Mouse (Mus musculus): Measurements from ENCODE around the gene Olfr1281. TPM values are rescaled to one million over a fixed set of nuclear protein-coding genes. Genes with fewer than 3 reads are reported as not detected.
"Not testable (repeated sequence)": the region's sequence is repeated elsewhere in the genome, so short reads cannot be mapped to it uniquely, and the experiment has no call there.

The Olfr1281 gene
- not detected for total RNA-seq (2021)

DNA sequence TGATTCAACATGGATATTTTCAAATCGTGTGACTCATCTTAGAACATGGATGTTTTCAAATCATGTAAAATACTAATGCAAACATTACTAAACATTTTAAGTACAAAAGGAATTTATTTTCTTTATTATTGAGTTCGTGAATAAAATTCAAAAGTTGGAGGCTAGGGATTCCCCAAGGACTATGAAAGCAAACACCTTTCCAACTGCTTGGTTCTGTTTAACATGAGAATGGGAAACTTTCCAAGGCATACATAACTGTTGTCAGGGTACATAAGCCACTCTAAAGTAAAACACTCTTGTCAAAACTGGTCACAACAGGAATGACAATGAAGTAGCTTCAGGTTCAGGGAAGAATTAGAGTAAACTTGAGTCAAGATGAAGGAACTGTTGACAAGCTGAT is at the start of gene Olfr1281:
Gene Olfr1281, plus strand, starts transcription at position 301 of the 400 bp plus-strand sequence.
- DNase-seq = no peak

DNA sequence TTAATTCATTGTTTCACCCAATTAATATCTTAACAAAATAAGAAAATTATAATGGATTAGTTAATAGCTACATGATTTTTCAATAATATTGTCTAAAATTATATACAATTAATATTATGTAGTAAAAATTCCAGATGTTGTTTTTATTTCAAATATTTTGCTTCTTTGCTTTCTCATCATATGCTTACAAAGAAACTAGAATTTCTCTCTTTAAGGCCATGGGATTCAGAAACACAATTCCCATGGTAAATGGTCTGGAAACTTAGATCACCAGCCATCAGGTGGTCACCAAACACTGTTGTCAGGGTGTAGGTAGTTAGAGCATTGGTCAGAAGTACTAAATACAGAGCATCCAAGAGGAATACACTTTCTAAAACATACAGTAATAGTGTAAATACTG is 36.5 kb upstream of the Olfr1281 start, which contains the start of gene Olfr1278:
Gene Olfr1278, plus strand, starts transcription at position 301 of the 400 bp plus-strand sequence.
- DNase-seq = no peak

DNA sequence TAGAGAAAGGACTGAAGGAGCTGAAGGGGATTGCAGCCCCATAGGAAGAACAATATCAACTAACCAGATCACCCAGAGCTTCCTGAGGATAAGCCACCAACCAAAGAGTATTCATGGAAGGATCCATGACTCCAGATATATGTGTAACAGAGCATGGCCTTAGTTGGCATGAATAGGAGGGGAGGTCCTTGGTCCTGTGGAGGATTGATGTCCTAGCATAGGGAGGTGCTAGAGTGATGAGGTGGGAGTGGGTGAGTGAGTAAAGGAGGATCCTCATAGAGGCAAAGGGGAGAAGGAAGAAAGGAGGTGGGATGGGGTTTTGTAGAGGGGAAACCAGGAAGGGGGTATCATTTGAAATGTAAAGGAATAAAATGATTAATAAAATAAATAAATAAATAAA is 27.8 kb upstream of the Olfr1281 start:
- no peak for DNase-seq

DNA sequence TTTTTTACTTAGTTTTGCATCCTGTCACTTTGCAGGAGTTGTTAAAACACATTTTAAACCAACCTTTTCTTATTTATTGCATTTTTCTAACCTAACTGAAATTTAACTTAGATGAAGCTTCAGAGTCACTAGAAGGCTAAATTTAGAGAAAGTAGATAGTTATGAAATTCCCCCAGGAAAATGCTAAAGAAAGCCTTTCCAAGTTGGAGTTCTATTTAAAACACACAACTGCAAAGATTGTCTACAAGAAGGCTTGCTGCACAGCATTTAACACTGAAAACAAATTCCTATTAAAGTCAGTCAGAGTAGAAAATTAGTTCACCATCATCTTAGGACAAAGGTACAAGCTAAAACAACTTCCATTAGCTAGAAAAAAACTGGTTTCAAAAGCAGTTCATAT is 25.9 kb upstream of the Olfr1281 start, which contains the start of gene Olfr1279:
Gene Olfr1279, plus strand, starts transcription at position 262 of the 400 bp plus-strand sequence.
- no peak for DNase-seq

DNA sequence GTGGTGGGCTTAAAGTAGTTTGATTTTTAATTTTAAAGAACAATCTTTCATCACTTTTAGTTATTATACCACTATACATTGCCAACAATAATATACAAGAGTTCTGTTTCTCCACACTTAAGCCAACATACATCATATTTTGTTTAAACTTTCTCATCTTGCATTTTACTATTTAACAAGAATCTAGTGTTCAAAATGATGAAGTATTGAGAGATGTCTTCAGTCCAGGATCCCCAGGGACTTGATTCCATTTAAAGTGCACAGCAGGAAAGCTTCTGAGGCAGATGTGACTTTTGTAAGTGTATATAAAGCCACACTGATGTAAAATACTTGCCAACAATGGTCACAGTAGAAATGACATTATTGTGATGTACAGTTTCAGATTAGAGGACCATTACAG is 12.6 kb upstream of the Olfr1281 start, which contains the start of gene Olfr1280:
Gene Olfr1280, plus strand, starts transcription at position 301 of the 400 bp plus-strand sequence.
- DNase-seq = no peak

DNA sequence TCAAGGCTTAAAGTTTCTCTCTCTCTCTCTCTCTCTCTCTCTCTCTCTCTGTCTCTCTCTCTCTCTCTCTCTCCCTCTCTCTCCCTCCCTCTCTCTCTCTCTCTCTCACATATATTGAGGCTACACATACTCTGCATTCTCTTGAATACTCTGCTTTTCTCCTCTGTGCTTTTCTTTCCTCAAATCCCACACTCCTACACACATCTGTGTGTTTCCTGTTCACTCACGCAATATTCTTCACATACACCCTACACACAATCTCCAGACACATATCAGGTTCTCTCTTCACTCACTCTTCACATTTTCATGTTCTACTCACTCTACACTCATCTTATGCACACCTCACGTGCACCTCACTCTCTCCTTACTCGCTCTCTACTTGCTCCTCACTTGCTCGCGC is 7.4 kb downstream of the Olfr1281 start:
- DNase-seq = not testable (repeated sequence)

DNA sequence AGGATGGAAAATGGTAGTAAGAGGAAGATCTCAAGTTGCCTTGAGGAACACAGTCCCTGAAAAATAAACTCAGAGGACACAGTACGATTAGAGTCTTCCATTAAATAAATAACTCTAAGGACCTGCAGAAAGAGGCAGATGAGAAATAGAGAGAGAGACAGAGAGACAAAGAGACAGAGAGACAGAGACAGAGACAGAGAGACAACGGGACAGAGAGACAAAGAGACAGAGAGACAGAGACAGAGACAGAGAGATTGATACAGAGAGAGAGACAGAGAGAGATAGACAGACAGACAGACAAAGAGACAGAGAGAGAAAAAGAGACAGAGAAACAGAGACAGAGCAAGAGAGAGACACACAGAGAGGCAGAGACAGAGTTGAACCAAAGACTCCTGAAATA is 9.7 kb downstream of the Olfr1281 start, which contains the start of gene Olfr1282:
Gene Olfr1282, minus strand, starts transcription at position 101 of the 400 bp plus-strand sequence.
- no peak for DNase-seq

DNA sequence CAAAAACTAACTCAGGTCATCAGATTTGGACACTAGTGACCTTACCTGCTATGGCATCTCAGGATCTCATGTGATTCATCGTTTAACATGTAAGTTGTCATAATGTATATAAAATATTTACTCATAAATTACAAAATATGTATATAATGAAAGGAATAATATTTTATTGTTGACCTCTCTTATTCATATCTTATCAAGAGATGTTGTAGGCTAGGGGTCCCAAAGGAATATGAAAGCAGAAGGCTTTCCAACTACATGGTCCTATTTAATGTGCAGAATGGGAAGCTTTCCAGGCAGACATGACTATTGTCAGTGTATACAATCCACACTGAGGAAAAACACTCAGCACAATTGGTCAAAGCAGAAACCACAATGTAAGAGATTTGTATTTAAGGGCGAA is 40.2 kb downstream of the Olfr1281 start, which contains the start of gene Olfr1283:
Gene Olfr1283, plus strand, starts transcription at position 301 of the 400 bp plus-strand sequence.
- no peak for DNase-seq

DNA sequence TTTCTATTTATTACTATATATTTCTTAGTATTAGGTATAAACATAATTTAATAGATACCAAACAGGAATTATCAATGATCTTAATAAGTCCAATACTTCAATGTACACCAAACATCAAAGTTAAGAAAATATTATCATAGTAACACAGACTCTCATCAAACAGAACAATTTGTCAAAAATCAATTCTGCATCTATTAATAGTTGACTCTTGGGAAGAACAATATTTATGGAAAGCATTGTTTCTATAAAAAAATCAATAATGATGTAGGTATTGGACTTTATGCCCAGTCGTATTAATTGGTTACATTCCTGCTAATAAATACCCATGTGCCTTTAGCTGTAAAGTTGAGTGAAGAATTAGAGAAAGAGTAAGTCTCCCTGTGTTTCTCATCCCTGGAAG is 48.9 kb downstream of the Olfr1281 start, which contains the start of gene Olfr1284:
Gene Olfr1284, plus strand, starts transcription at position 301 of the 400 bp plus-strand sequence.
- DNase-seq = no peak

Other genes starting within 250 kb of the Olfr1281 start
- not detected for gene Gm13941, start 220.5 kb upstream of the Olfr1281 start, total RNA-seq (2021)
- not detected for gene Gm15130, start 173.6 kb upstream of the Olfr1281 start, total RNA-seq (2021)
- gene 4930430A15Rik, start 96.9 kb upstream of the Olfr1281 start, total RNA-seq (2021) = not detected
- not detected for gene Olfr1275, start 91.2 kb upstream of the Olfr1281 start, total RNA-seq (2021)
- not detected for gene Olfr1276, start 72.0 kb upstream of the Olfr1281 start, total RNA-seq (2021)
- not detected for gene Olfr1277, start 52.4 kb upstream of the Olfr1281 start, total RNA-seq (2021)
- not detected for gene Olfr1278, start 36.4 kb upstream of the Olfr1281 start, total RNA-seq (2021)
- not detected for gene Olfr1279, start 25.9 kb upstream of the Olfr1281 start, total RNA-seq (2021)
- not detected for gene Olfr1280, start 12.5 kb upstream of the Olfr1281 start, total RNA-seq (2021)
- not detected for gene Olfr1282, start 9.6 kb downstream of the Olfr1281 start, total RNA-seq (2021)
- gene Olfr1283, start 40.3 kb downstream of the Olfr1281 start, total RNA-seq (2021) = not detected
- gene Olfr1284, start 49.0 kb downstream of the Olfr1281 start, total RNA-seq (2021) = not detected
- gene Olfr1286, start 96.6 kb downstream of the Olfr1281 start, total RNA-seq (2021) = not detected
- gene Olfr1287, start 122.6 kb downstream of the Olfr1281 start, total RNA-seq (2021) = not detected
- not detected for gene Olfr1288, start 147.6 kb downstream of the Olfr1281 start, total RNA-seq (2021)
- gene Olfr1289, start 154.3 kb downstream of the Olfr1281 start, total RNA-seq (2021) = not detected
- not detected for gene Olfr1290, start 167.3 kb downstream of the Olfr1281 start, total RNA-seq (2021)
- not detected for gene Olfr1291-ps1, start 170.7 kb downstream of the Olfr1281 start, total RNA-seq (2021)
- gene Olfr1293-ps, start 198.7 kb downstream of the Olfr1281 start, total RNA-seq (2021) = not detected
- not detected for gene Olfr1294, start 213.8 kb downstream of the Olfr1281 start, total RNA-seq (2021)
- gene Olfr1295, start 243.2 kb downstream of the Olfr1281 start, total RNA-seq (2021) = not detected